Mouse (Mus musculus): ENCODE results near the gene Tmbim4. TPM values are rescaled to one million over a fixed set of nuclear protein-coding genes. Genes with fewer than 3 reads are reported as not detected.

Tmbim4 gene
- 104 and 107 TPM in 2 replicates for polyA plus RNA-seq (2014; fragmentation: Nextera tagmentation; extraction: Ambion mirVana)

GRCm38 (mm10) chr10:120201131-120201921 is at the start of gene Tmbim4:
TSS of gene Tmbim4 (plus strand) at chr10:120201590.
- H3K4me2 ChIP-seq (ENCODE audit: low read length): peak within 1 kb of the TSS; percentile 73
- H3K27ac ChIP-seq (replicated peaks; ENCODE audit: low read depth, low read length): no peak within 1 kb of the TSS
- WGBS: under 1% methylated on average over 65 of the region's 65 CpGs
- H3K9me3 ChIP-seq (ENCODE audit: control insufficient read depth, low read length): no peaks in the 10 kb centered on the region
- peaks cover 8% of the 10 kb centered on the region; the same call in 1 of the 2 replicates for H3K4me1 ChIP-seq (ENCODE audit: control insufficient read depth, insufficient read depth, low read length)
- peaks cover 11% of the 10 kb centered on the region for H3K27me3 ChIP-seq (ENCODE audit: control insufficient read depth, insufficient read depth, low read length)
- peak within 1 kb of the TSS; percentile 43 for H3K9ac ChIP-seq (replicated peaks; ENCODE audit: low read length)
- no peaks in the 10 kb centered on the region for H3K36me3 ChIP-seq (ENCODE audit: control insufficient read depth, insufficient read depth, low read length)
- 0 out of 2 replicates have a peak, but pooled peaks have one; percentile 40 for ATAC-seq (ENCODE audit: low FRiP score, low TSS enrichment)
- peak within 1 kb of the TSS; percentile 42 for H3K4me3 ChIP-seq (replicated peaks; ENCODE audit: low read depth, low read length)
- DNase-seq: peak; percentile 60

GRCm38 (mm10) chr10:120151672-120152071 is 49.7 kb upstream of the Tmbim4 start:
- no peaks in the 10 kb centered on the region for H3K27me3 ChIP-seq (ENCODE audit: control insufficient read depth, insufficient read depth, low read length)
- H3K4me2 ChIP-seq (ENCODE audit: low read length): no peak overlapping the region
- H3K9ac ChIP-seq (replicated peaks; ENCODE audit: low read length): no peak overlapping the region
- no peaks in the 10 kb centered on the region; the same call in 1 of the 2 replicates for H3K9me3 ChIP-seq (ENCODE audit: control insufficient read depth, low read length)
- no peaks in the 10 kb centered on the region for H3K4me1 ChIP-seq (ENCODE audit: control insufficient read depth, insufficient read depth, low read length)
- DNase-seq (no peak), ATAC-seq (ENCODE audit: low FRiP score, low TSS enrichment) (no peak)
- no peak overlapping the region for H3K27ac ChIP-seq (replicated peaks; ENCODE audit: low read depth, low read length)
- WGBS: 96% methylated on average over 7 of the region's 7 CpGs
- H3K4me3 ChIP-seq (replicated peaks; ENCODE audit: low read depth, low read length): no peak overlapping the region
- no peaks in the 10 kb centered on the region for H3K36me3 ChIP-seq (ENCODE audit: control insufficient read depth, insufficient read depth, low read length)

GRCm38 (mm10) chr10:120153911-120154310 is 47.5 kb upstream of the Tmbim4 start:
- Histone ChIP-seq H3K36me3 (ENCODE audit: control insufficient read depth, insufficient read depth, low read length) (no peaks in the 10 kb centered on the region), H3K9ac (replicated peaks; ENCODE audit: low read length) (no peak overlapping the region), H3K9me3 (ENCODE audit: control insufficient read depth, low read length) (no peaks in the 10 kb centered on the region; the same call in 1 of the 2 replicates), H3K27me3 (ENCODE audit: control insufficient read depth, insufficient read depth, low read length) (no peaks in the 10 kb centered on the region), H3K4me2 (ENCODE audit: low read length) (no peak overlapping the region), H3K27ac (replicated peaks; ENCODE audit: low read depth, low read length) (no peak overlapping the region), H3K4me1 (ENCODE audit: control insufficient read depth, insufficient read depth, low read length) (no peaks in the 10 kb centered on the region), H3K4me3 (replicated peaks; ENCODE audit: low read depth, low read length) (no peak overlapping the region)
- DNase-seq (no peak), ATAC-seq (ENCODE audit: low FRiP score, low TSS enrichment) (no peak)
- 90% methylated on average over 2 of the region's 2 CpGs for WGBS

- no peaks in the 10 kb centered on the region for H3K36me3 ChIP-seq (ENCODE audit: control insufficient read depth, insufficient read depth, low read length)
- H3K27me3 ChIP-seq (ENCODE audit: control insufficient read depth, insufficient read depth, low read length): no peaks in the 10 kb centered on the region
- DNase-seq (no peak), ATAC-seq (ENCODE audit: low FRiP score, low TSS enrichment) (no peak)
- no peaks in the 10 kb centered on the region for H3K9me3 ChIP-seq (ENCODE audit: control insufficient read depth, low read length)
- no peaks in the 10 kb centered on the region for H3K4me1 ChIP-seq (ENCODE audit: control insufficient read depth, insufficient read depth, low read length)
- no peak overlapping the region for H3K4me2 ChIP-seq (ENCODE audit: low read length)
- H3K27ac ChIP-seq (replicated peaks; ENCODE audit: low read depth, low read length): no peak overlapping the region
- 89% methylated on average over 9 of the region's 9 CpGs for WGBS
- H3K4me3 ChIP-seq (replicated peaks; ENCODE audit: low read depth, low read length): no peak overlapping the region
- no peak overlapping the region for H3K9ac ChIP-seq (replicated peaks; ENCODE audit: low read length)
Observed at GRCm38 (mm10) chr10:120160533-120160932, 40.9 kb upstream of the Tmbim4 start.

- Histone ChIP-seq H3K9me3 (ENCODE audit: control insufficient read depth, low read length) (no peaks in the 10 kb centered on the region), H3K9ac (replicated peaks; ENCODE audit: low read length) (no peak overlapping the region), H3K4me3 (replicated peaks; ENCODE audit: low read depth, low read length) (no peak overlapping the region), H3K4me2 (ENCODE audit: low read length) (no peak overlapping the region), H3K4me1 (ENCODE audit: control insufficient read depth, insufficient read depth, low read length) (no peaks in the 10 kb centered on the region), H3K36me3 (ENCODE audit: control insufficient read depth, insufficient read depth, low read length) (no peaks in the 10 kb centered on the region), H3K27me3 (ENCODE audit: control insufficient read depth, insufficient read depth, low read length) (no peaks in the 10 kb centered on the region), H3K27ac (replicated peaks; ENCODE audit: low read depth, low read length) (no peak overlapping the region)
- no peak for DNase-seq
- whole genome bisulfite sequencing: 88% methylated on average over 10 of the region's 10 CpGs
- ATAC-seq (ENCODE audit: low FRiP score, low TSS enrichment): no peak
Observed at GRCm38 (mm10) chr10:120162840-120163239, 38.5 kb upstream of the Tmbim4 start.

- H3K36me3 ChIP-seq (ENCODE audit: control insufficient read depth, insufficient read depth, low read length): no peaks in the 10 kb centered on the region
- H3K4me1 ChIP-seq (ENCODE audit: control insufficient read depth, insufficient read depth, low read length): no peaks in the 10 kb centered on the region
- ATAC-seq (ENCODE audit: low FRiP score, low TSS enrichment): no peak
- no peak overlapping the region for H3K9ac ChIP-seq (replicated peaks; ENCODE audit: low read length)
- no peak overlapping the region for H3K27ac ChIP-seq (replicated peaks; ENCODE audit: low read depth, low read length)
- no peak overlapping the region for H3K4me3 ChIP-seq (replicated peaks; ENCODE audit: low read depth, low read length)
- 92% methylated on average over 7 of the region's 7 CpGs for WGBS
- no peaks in the 10 kb centered on the region for H3K27me3 ChIP-seq (ENCODE audit: control insufficient read depth, insufficient read depth, low read length)
- DNase-seq: no peak
- H3K9me3 ChIP-seq (ENCODE audit: control insufficient read depth, low read length): no peaks in the 10 kb centered on the region
- no peak overlapping the region for H3K4me2 ChIP-seq (ENCODE audit: low read length)
Observed at GRCm38 (mm10) chr10:120163490-120163889, 37.9 kb upstream of the Tmbim4 start.

GRCm38 (mm10) chr10:120164931-120165792 is 36.2 kb upstream of the Tmbim4 start:
- Histone ChIP-seq H3K36me3 (ENCODE audit: control insufficient read depth, insufficient read depth, low read length) (no peaks in the 10 kb centered on the region), H3K4me2 (ENCODE audit: low read length) (no peak overlapping the region), H3K9ac (replicated peaks; ENCODE audit: low read length) (no peak overlapping the region), H3K4me1 (ENCODE audit: control insufficient read depth, insufficient read depth, low read length) (no peaks in the 10 kb centered on the region), H3K9me3 (ENCODE audit: control insufficient read depth, low read length) (no peaks in the 10 kb centered on the region), H3K4me3 (replicated peaks; ENCODE audit: low read depth, low read length) (no peak overlapping the region), H3K27me3 (ENCODE audit: control insufficient read depth, insufficient read depth, low read length) (no peaks in the 10 kb centered on the region), H3K27ac (replicated peaks; ENCODE audit: low read depth, low read length) (no peak overlapping the region)
- ATAC-seq (ENCODE audit: low FRiP score, low TSS enrichment) (no peak), DNase-seq (no peak)
- WGBS: 88% methylated on average over 19 of the region's 19 CpGs

- 92% methylated on average over 17 of the region's 17 CpGs for WGBS
- Histone ChIP-seq H3K4me2 (ENCODE audit: low read length) (no peak overlapping the region), H3K4me1 (ENCODE audit: control insufficient read depth, insufficient read depth, low read length) (no peaks in the 10 kb centered on the region), H3K36me3 (ENCODE audit: control insufficient read depth, insufficient read depth, low read length) (no peaks in the 10 kb centered on the region), H3K27ac (replicated peaks; ENCODE audit: low read depth, low read length) (no peak overlapping the region), H3K27me3 (ENCODE audit: control insufficient read depth, insufficient read depth, low read length) (no peaks in the 10 kb centered on the region), H3K9ac (replicated peaks; ENCODE audit: low read length) (no peak overlapping the region), H3K9me3 (ENCODE audit: control insufficient read depth, low read length) (no peaks in the 10 kb centered on the region), H3K4me3 (replicated peaks; ENCODE audit: low read depth, low read length) (no peak overlapping the region)
- ATAC-seq (ENCODE audit: low FRiP score, low TSS enrichment) (no peak), DNase-seq (no peak)
Observed at GRCm38 (mm10) chr10:120165793-120166503, 35.4 kb upstream of the Tmbim4 start.

Data from midbrain, embryonic 14.5 days (tissue).